Mouse (Mus musculus) kidney, embryonic 16.5 days (tissue): ENCODE measurements around the gene Zfp784. TPM values are rescaled to one million over a fixed set of nuclear protein-coding genes. Genes with fewer than 3 reads are reported as not detected.

Experiments
- ATAC-seq: fragments of 200-750 bp; cut with Nextera tagmentation; 2 replicates; pipeline ENCODE4 v1.8.0; 2017; ENCODE audit warnings: moderate TSS enrichment; ENCODE audit not compliant: low FRiP score, low TSS enrichment
- H3K27ac ChIP-seq: fragments of 300-500 bp; sonication (generic); 2 replicates; pipeline ENCODE4 v1.5.1; 2014; ENCODE audit warnings: low read length
- H3K27me3 ChIP-seq: fragments of 300-500 bp; sonication (generic); 2 replicates; pipeline ENCODE4 v1.6.1; 2014; ENCODE audit warnings: low read length, control low read depth, mixed read lengths; ENCODE audit not compliant: insufficient read depth
- H3K36me3 ChIP-seq: fragments of 300-500 bp; sonication (generic); 2 replicates; pipeline ENCODE4 v1.6.1; 2014; ENCODE audit warnings: low read length, control low read depth, mixed read lengths; ENCODE audit not compliant: insufficient read depth
- H3K4me1 ChIP-seq: fragments of 300-500 bp; sonication (generic); 2 replicates; pipeline ENCODE4 v1.6.1; 2014; ENCODE audit warnings: low read length, control low read depth, mixed read lengths; ENCODE audit not compliant: insufficient read depth
- H3K4me2 ChIP-seq: fragments of 300-500 bp; sonication (generic); replicated peaks from 2 replicates; pipeline ENCODE4 v1.6.1; 2014; ENCODE audit warnings: low read depth, low read length
- H3K4me3 ChIP-seq: fragments of 300-500 bp; sonication (generic); 2 replicates; pipeline ENCODE4 v1.5.1; 2014; ENCODE audit warnings: mild to moderate bottlenecking, low read length
- H3K9ac ChIP-seq: fragments of 300-500 bp; sonication (generic); replicated peaks from 2 replicates; pipeline ENCODE4 v1.6.1; 2014; ENCODE audit warnings: low read length
- H3K9me3 ChIP-seq: fragments of 300-500 bp; sonication (generic); 2 replicates; pipeline ENCODE4 v1.6.1; 2016; ENCODE audit warnings: low read length, control low read depth
- WGBS: fragments of 180-500 bp; shearing (Covaris S2); extraction: QIAGEN DNeasy Blood & Tissue Kit; methylation state at CpG from one replicate; pipeline ENCODE4 v1.1.7; 2014; 5-methylcytosine and 5-hydroxymethylcytosine counted together
- polyA plus RNA-seq: library from polyadenylated mRNA; unstranded; fragments of >200 nt; fragmentation: Nextera tagmentation; extraction: Ambion mirVana; gene quantifications from 2 replicates; pipeline ENCODE4 v1.2.1, GENCODE M21; 2015

Gene Zfp784
- polyA plus RNA-seq, 1 experiment from 2014 or later = 8.2 TPM

DNA sequence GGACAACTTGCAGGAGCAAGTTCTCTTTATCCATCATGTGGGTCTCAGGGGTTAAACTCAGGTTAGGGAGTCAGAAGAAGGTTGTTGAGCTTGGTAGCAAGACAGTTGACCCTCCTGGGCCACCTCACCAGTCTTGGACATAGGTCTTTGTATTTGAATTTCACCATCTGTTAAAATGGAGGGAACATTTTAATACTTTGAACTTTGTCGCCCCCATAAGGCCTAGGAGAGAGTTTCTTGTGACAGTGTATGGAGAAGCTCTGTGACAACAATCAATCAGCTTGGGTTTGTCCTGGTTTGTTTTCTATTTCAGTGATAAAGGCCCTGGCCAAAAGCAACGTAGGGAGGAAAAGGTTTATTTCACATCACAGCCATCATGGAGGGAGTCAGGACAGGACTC is 9.1 kb upstream of the Zfp784 start:
- Histone ChIP-seq H3K9ac (no peak overlapping the region), H3K36me3 (no peaks in the 10 kb centered on the region), H3K4me2 (no peak overlapping the region), H3K4me3 (no peak overlapping the region), H3K27ac (no peak overlapping the region), H3K27me3 (peaks cover 4% of the 10 kb centered on the region; the same call in 1 of the 2 replicates), H3K9me3 (no peaks in the 10 kb centered on the region), H3K4me1 (peaks cover 11% of the 10 kb centered on the region)
- 33% methylated on average over 2 of the region's 2 CpGs for WGBS
- ATAC-seq = no peak

DNA sequence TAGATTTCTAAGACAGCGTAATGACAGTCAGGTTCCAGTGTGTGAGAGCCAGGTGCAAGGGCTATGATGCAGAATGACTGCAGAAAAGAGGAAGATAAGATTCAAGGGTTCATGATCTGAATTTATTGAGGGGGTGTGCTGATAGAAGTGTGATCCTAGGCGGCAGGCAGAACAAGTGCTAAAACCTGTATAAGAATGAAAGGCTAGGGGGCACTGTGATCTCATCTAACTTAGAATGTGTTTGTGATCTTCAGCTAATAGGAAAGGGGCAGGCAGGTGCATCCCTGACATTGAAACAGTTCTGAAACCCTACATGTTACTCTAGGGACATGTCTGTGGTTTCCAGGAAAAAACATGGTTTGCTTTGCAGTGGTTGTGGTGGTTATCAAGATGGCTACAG is 7.9 kb upstream of the Zfp784 start:
- WGBS = 64% methylated on average over 2 of the region's 2 CpGs
- no peak overlapping the region for H3K9ac ChIP-seq

GRCm38 (mm10) chr7:5044981-5045380 is 6.7 kb upstream of the Zfp784 start:
- no peak overlapping the region for H3K27ac ChIP-seq
- no peaks in the 10 kb centered on the region for H3K27me3 ChIP-seq
- no peaks in the 10 kb centered on the region for H3K4me1 ChIP-seq
- 79% methylated on average over 2 of the region's 2 CpGs for WGBS
- H3K4me2 ChIP-seq = no peak overlapping the region
- ATAC-seq = no peak
- no peak overlapping the region for H3K4me3 ChIP-seq
- H3K9me3 ChIP-seq = no peaks in the 10 kb centered on the region
- H3K36me3 ChIP-seq = peaks cover 4% of the 10 kb centered on the region
- no peak overlapping the region for H3K9ac ChIP-seq

More for the DNA sequence above, 7.9 kb upstream of the Zfp784 start:
- H3K4me3 ChIP-seq = no peak overlapping the region
- no peak overlapping the region for H3K27ac ChIP-seq
- H3K27me3 ChIP-seq = no peaks in the 10 kb centered on the region
- peaks cover 8% of the 10 kb centered on the region for H3K4me1 ChIP-seq
- H3K4me2 ChIP-seq = no peak overlapping the region
- H3K9me3 ChIP-seq = no peaks in the 10 kb centered on the region
- H3K36me3 ChIP-seq = peaks cover 3% of the 10 kb centered on the region
- ATAC-seq = no peak

DNA sequence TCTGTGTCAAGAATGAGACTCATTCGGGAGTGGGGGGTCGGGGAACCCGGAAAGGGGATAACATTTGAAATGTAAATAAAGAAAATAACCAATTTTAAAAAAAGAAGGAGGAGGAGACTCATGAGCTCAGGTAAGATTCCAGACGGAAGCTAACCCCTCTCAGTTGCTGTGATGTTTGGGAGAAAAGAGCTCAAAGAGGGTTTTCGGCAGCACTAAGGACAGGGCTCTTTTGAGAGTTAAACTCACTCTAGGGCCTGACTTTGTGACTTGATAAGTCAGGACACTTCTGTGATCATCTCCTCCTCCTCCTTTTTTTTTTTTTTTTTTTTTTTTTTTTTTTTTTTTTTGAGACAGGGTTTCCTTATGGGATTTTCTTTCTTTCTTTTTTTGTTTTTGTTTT is 694 bp upstream of the Zfp784 start:
- 27% methylated on average over 5 of the region's 5 CpGs for WGBS

GRCm38 (mm10) chr7:5037467-5037866 is 779 bp downstream of the Zfp784 start:
- Histone ChIP-seq H3K4me3 (peak overlapping the region; percentile 81), H3K4me1 (peaks cover 16% of the 10 kb centered on the region; the same call in 1 of the 2 replicates), H3K27me3 (no peaks in the 10 kb centered on the region), H3K27ac (peak overlapping the region; percentile 99), H3K36me3 (peaks cover 43% of the 10 kb centered on the region), H3K9me3 (peaks cover 10% of the 10 kb centered on the region; the same call in 1 of the 2 replicates), H3K4me2 (peak overlapping the region; percentile 48), H3K9ac (no peak overlapping the region)
- 87% methylated on average over 8 of the region's 8 CpGs for whole genome bisulfite sequencing
- no peak for ATAC-seq

More for the DNA sequence above, 694 bp upstream of the Zfp784 start:
- Histone ChIP-seq H3K4me3 (peak overlapping the region; percentile 81), H3K9ac (peak overlapping the region; percentile 95), H3K27ac (peak overlapping the region; percentile 99), H3K36me3 (peaks cover 30% of the 10 kb centered on the region), H3K27me3 (no peaks in the 10 kb centered on the region), H3K9me3 (peaks cover 6% of the 10 kb centered on the region; the same call in 1 of the 2 replicates), H3K4me1 (peaks cover 16% of the 10 kb centered on the region; the same call in 1 of the 2 replicates), H3K4me2 (peak overlapping the region; percentile 48)
- no peak for ATAC-seq

DNA sequence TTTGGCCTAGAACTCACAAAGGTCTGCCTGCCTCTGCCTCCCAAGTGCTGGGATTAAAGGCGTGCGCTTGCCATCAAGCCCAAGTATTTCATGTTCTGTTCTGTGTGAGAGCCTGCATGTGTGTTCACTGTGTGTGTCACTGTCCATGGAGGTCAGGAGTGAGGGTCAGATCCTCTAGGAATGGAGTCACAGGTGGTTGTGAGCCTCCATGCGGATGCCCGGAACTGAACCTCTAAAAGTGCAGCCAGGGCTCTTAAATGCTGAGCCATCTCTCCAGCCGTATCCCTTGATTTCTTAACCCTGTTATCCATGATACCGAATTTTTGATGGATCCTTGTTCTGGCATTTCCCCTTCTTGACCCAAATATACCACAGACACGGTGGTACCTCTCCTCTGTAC is 1.2 kb downstream of the Zfp784 start:
- peaks cover 47% of the 10 kb centered on the region for H3K36me3 ChIP-seq
- H3K4me3 ChIP-seq = no peak overlapping the region
- no peak overlapping the region for H3K4me2 ChIP-seq
- peaks cover 14% of the 10 kb centered on the region for H3K9me3 ChIP-seq
- no peaks in the 10 kb centered on the region for H3K27me3 ChIP-seq
- H3K27ac ChIP-seq = no peak overlapping the region
- peaks cover 16% of the 10 kb centered on the region; the same call in 1 of the 2 replicates for H3K4me1 ChIP-seq
- 95% methylated on average over 7 of the region's 7 CpGs for WGBS
- no peak for ATAC-seq
- no peak overlapping the region for H3K9ac ChIP-seq

DNA sequence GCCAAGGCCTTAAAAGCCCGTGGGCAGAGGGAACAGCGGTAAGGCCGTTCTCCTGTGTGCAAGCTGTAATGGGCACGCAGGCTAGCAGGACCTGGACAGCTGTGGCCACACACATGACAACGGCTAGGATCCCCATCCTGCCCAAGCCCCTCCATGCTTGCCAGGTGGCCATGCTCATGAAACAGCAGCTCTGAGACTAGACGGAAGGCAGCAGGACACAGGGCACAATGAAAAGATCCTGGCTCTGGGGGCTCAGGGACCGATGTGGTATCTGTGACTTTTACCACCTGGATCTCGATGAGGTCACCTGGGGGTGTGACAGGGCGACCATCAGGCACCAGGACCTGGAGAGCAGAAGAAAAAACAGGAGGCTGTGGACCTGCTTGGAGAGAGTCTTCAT is 2.1 kb downstream of the Zfp784 start:
- Histone ChIP-seq H3K9ac (no peak overlapping the region), H3K27ac (no peak overlapping the region), H3K4me1 (peaks cover 16% of the 10 kb centered on the region; the same call in 1 of the 2 replicates), H3K4me3 (no peak overlapping the region), H3K36me3 (peaks cover 53% of the 10 kb centered on the region), H3K4me2 (no peak overlapping the region), H3K27me3 (no peaks in the 10 kb centered on the region), H3K9me3 (peaks cover 23% of the 10 kb centered on the region)
- WGBS = 94% methylated on average over 9 of the region's 9 CpGs
- ATAC-seq = no peak

DNA sequence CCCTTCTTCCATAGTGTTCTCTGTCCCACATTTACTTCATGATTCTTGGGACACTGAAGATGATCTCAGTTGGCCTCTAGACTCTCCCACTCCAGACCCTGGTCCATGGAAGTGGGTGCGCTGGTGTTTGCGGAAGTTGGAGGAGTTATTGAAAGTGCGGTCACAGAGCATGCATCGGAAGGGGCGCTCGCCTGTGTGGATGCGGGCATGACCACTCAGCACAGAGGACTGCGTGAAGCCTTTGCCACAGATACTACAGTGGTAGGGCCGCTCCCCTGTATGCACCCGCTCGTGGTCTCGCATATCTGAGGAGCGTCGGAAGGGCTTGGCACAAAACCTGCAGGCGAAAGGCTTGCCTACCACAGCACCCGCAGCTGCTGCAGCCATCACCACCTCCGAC is 2.6 kb downstream of the Zfp784 start:
- peaks cover 57% of the 10 kb centered on the region for H3K36me3 ChIP-seq
- no peak overlapping the region for H3K9ac ChIP-seq
- H3K4me2 ChIP-seq = no peak overlapping the region
- no peak overlapping the region for H3K4me3 ChIP-seq
- H3K27me3 ChIP-seq = no peaks in the 10 kb centered on the region
- 94% methylated on average over 17 of the region's 17 CpGs for WGBS
- H3K9me3 ChIP-seq = peaks cover 28% of the 10 kb centered on the region
- H3K4me1 ChIP-seq = peaks cover 16% of the 10 kb centered on the region; the same call in 1 of the 2 replicates
- ATAC-seq = no peak
- no peak overlapping the region for H3K27ac ChIP-seq

- ATAC-seq = no peak
- Histone ChIP-seq H3K9me3 (peaks cover 46% of the 10 kb centered on the region), H3K27ac (no peak within 1 kb of the TSS), H3K4me2 (no peak within 1 kb of the TSS), H3K9ac (no peak within 1 kb of the TSS), H3K4me3 (no peak within 1 kb of the TSS), H3K36me3 (peaks cover 75% of the 10 kb centered on the region), H3K4me1 (peaks cover 7% of the 10 kb centered on the region; the same call in 1 of the 2 replicates), H3K27me3 (no peaks in the 10 kb centered on the region)
- 92% methylated on average over 3 of the region's 3 CpGs for WGBS
Observed at GRCm38 (mm10) chr7:5033818-5034217, 4.4 kb downstream of the Zfp784 start, which contains the start of gene 4632433K11Rik. Gene 4632433K11Rik, plus strand, starts transcription at chr7:5034118.

DNA sequence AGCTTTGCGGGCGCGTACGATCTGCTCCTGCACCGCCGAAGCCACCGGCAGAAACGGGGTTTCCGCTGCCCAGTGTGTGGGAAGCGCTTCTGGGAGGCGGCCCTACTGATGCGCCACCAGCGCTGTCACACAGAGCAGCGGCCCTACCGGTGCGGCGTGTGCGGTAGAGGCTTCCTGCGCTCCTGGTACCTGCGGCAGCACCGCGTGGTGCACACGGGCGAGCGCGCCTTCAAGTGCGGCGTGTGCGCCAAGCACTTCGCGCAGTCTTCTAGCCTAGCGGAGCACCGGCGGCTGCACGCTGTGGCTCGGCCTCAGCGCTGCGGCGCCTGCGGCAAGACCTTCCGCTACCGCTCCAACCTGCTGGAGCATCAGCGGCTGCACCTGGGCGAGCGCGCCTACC is 6.8 kb downstream of the Zfp784 start:
- peaks cover 51% of the 10 kb centered on the region for H3K9me3 ChIP-seq
- no peak overlapping the region for H3K27ac ChIP-seq
- no peaks in the 10 kb centered on the region for H3K4me1 ChIP-seq
- no peak overlapping the region for H3K4me2 ChIP-seq
- H3K9ac ChIP-seq = no peak overlapping the region
- ATAC-seq = 0 out of 2 replicates have a peak, but pooled peaks have one; percentile 4
- H3K36me3 ChIP-seq = peaks cover 94% of the 10 kb centered on the region
- 84% methylated on average over 46 of the region's 46 CpGs for WGBS
- H3K27me3 ChIP-seq = no peaks in the 10 kb centered on the region
- no peak overlapping the region for H3K4me3 ChIP-seq
